Mouse (Mus musculus) heart, embryonic 15.5 days (tissue): ENCODE results near the gene Lmo1. TPM values are rescaled to one million over a fixed set of nuclear protein-coding genes. Genes with fewer than 3 reads are reported as not detected.

Source experiments
- ATAC-seq: fragments of 200-750 bp; cut with Nextera tagmentation; replicated peaks from 2 replicates; pipeline ENCODE4 v1.8.0; 2017; ENCODE audit warnings: low read depth, moderate TSS enrichment; ENCODE audit not compliant: insufficient number of reproducible peaks, insufficient read depth, low FRiP score
- H3K27ac ChIP-seq: fragments of 300-500 bp; sonication (generic); 2 replicates; pipeline ENCODE4 v1.5.1; 2015; ENCODE audit warnings: mild to moderate bottlenecking, inconsistent platforms
- H3K27me3 ChIP-seq: fragments of 300-500 bp; sonication (generic); 2 replicates; pipeline ENCODE4 v1.6.1; 2015; ENCODE audit warnings: inconsistent platforms
- H3K36me3 ChIP-seq: fragments of 300-500 bp; sonication (generic); 2 replicates; pipeline ENCODE4 v1.6.1; 2015; ENCODE audit warnings: mild to moderate bottlenecking, inconsistent platforms
- H3K4me1 ChIP-seq: fragments of 300-500 bp; sonication (generic); replicated peaks from 2 replicates; pipeline ENCODE4 v1.6.1; 2015; ENCODE audit warnings: inconsistent platforms
- H3K4me2 ChIP-seq: fragments of 300-500 bp; sonication (generic); 2 replicates; pipeline ENCODE4 v1.6.1; 2015; ENCODE audit warnings: inconsistent platforms, mild to moderate bottlenecking, moderate library complexity
- H3K4me3 ChIP-seq: fragments of 300-500 bp; sonication (generic); 2 replicates; pipeline ENCODE4 v1.5.1; 2015; ENCODE audit warnings: mild to moderate bottlenecking, inconsistent platforms
- H3K9ac ChIP-seq: fragments of 300-500 bp; sonication (generic); 2 replicates; pipeline ENCODE4 v1.6.1; 2015; ENCODE audit warnings: mild to moderate bottlenecking, inconsistent platforms
- H3K9me3 ChIP-seq: fragments of 300-500 bp; sonication (generic); replicated peaks from 2 replicates; pipeline ENCODE4 v1.6.1; 2016; ENCODE audit warnings: inconsistent platforms
- WGBS: fragments of 180-500 bp; shearing (Covaris S2); methylation state at CpG from one replicate; pipeline ENCODE4 v1.1.7; 2015; ENCODE audit warnings: mixed read lengths; 5-methylcytosine and 5-hydroxymethylcytosine counted together
- polyA plus RNA-seq: library from polyadenylated mRNA; unstranded; fragments of >200 nt; fragmentation: Nextera tagmentation; extraction: Ambion mirVana; gene quantifications from 2 replicates; pipeline ENCODE4 v1.2.1, GENCODE M21; 2015

The Lmo1 gene
- polyA plus RNA-seq, 1 experiment from 2014 or later: 2.4 TPM

- no peak overlapping the region for H3K27ac ChIP-seq
- no peak for ATAC-seq
- H3K4me1 ChIP-seq: no peaks in the 10 kb centered on the region
- H3K4me2 ChIP-seq: no peak overlapping the region
- 73% methylated on average over 3 of the region's 3 CpGs for WGBS
- H3K9me3 ChIP-seq: no peaks in the 10 kb centered on the region
- no peak overlapping the region for H3K4me3 ChIP-seq
- H3K27me3 ChIP-seq: 0 out of 2 replicates have a peak, but pooled peaks cover 3% of the 10 kb centered on the region
- no peak overlapping the region for H3K9ac ChIP-seq
- H3K36me3 ChIP-seq: no peaks in the 10 kb centered on the region
These were observed 22.2 kb upstream of the Lmo1 start for GRCm38 (mm10) chr7:109197161-109197650.

- Histone ChIP-seq H3K9me3 (no peaks in the 10 kb centered on the region), H3K4me2 (no peak overlapping the region), H3K4me1 (peaks cover 5% of the 10 kb centered on the region), H3K27me3 (0 out of 2 replicates have a peak, but pooled peaks cover 3% of the 10 kb centered on the region), H3K4me3 (no peak overlapping the region), H3K27ac (no peak overlapping the region), H3K9ac (no peak overlapping the region), H3K36me3 (no peaks in the 10 kb centered on the region)
- 55% methylated on average over 11 of the region's 11 CpGs for WGBS
- no peak for ATAC-seq
These were observed 21.5 kb upstream of the Lmo1 start for GRCm38 (mm10) chr7:109196399-109197082.

- Histone ChIP-seq H3K9me3 (no peaks in the 10 kb centered on the region), H3K4me1 (peaks cover 9% of the 10 kb centered on the region), H3K9ac (no peak overlapping the region), H3K27ac (no peak overlapping the region), H3K4me2 (no peak overlapping the region), H3K36me3 (no peaks in the 10 kb centered on the region), H3K27me3 (0 out of 2 replicates have a peak, but pooled peaks cover 3% of the 10 kb centered on the region), H3K4me3 (no peak overlapping the region)
- ATAC-seq: no peak
- WGBS: 66% methylated on average over 6 of the region's 6 CpGs
These were observed 21.0 kb upstream of the Lmo1 start for GRCm38 (mm10) chr7:109195982-109196381.

GRCm38 (mm10) chr7:109194850-109195249 lies 19.8 kb upstream of the Lmo1 start:
- WGBS: 89% methylated on average over 1 of the region's 1 CpGs
- no peak for ATAC-seq
- H3K4me2 ChIP-seq: no peak overlapping the region
- no peaks in the 10 kb centered on the region for H3K9me3 ChIP-seq
- H3K27me3 ChIP-seq: 0 out of 2 replicates have a peak, but pooled peaks cover 3% of the 10 kb centered on the region
- no peaks in the 10 kb centered on the region for H3K36me3 ChIP-seq
- H3K4me1 ChIP-seq: peaks cover 18% of the 10 kb centered on the region
- H3K27ac ChIP-seq: no peak overlapping the region
- H3K9ac ChIP-seq: no peak overlapping the region
- H3K4me3 ChIP-seq: no peak overlapping the region

GRCm38 (mm10) chr7:109187244-109188035 lies 12.4 kb upstream of the Lmo1 start:
- no peak; the same call in 1 of the 2 replicates for ATAC-seq
- no peak overlapping the region for H3K27ac ChIP-seq
- H3K9me3 ChIP-seq: no peaks in the 10 kb centered on the region
- no peak overlapping the region for H3K9ac ChIP-seq
- H3K4me1 ChIP-seq: peaks cover 20% of the 10 kb centered on the region
- WGBS: 62% methylated on average over 6 of the region's 6 CpGs
- no peaks in the 10 kb centered on the region for H3K36me3 ChIP-seq
- no peaks in the 10 kb centered on the region for H3K27me3 ChIP-seq
- H3K4me2 ChIP-seq: no peak overlapping the region
- no peak overlapping the region for H3K4me3 ChIP-seq

- WGBS: 93% methylated on average over 2 of the region's 2 CpGs
These were observed 11.0 kb upstream of the Lmo1 start for GRCm38 (mm10) chr7:109185975-109186374.

GRCm38 (mm10) chr7:109185564-109185963 lies 10.6 kb upstream of the Lmo1 start:
- Histone ChIP-seq H3K4me1 (peaks cover 7% of the 10 kb centered on the region), H3K27ac (no peak overlapping the region), H3K27me3 (no peaks in the 10 kb centered on the region), H3K4me3 (no peak overlapping the region), H3K9ac (no peak overlapping the region), H3K9me3 (no peaks in the 10 kb centered on the region), H3K36me3 (no peaks in the 10 kb centered on the region), H3K4me2 (no peak overlapping the region)
- ATAC-seq: no peak
- 69% methylated on average over 5 of the region's 5 CpGs for WGBS

More at GRCm38 (mm10) chr7:109185975-109186374, 11.0 kb upstream of the Lmo1 start:
- no peaks in the 10 kb centered on the region for H3K36me3 ChIP-seq
- H3K4me3 ChIP-seq: no peak overlapping the region
- no peak for ATAC-seq
- H3K27me3 ChIP-seq: no peaks in the 10 kb centered on the region
- no peaks in the 10 kb centered on the region for H3K9me3 ChIP-seq
- H3K4me2 ChIP-seq: no peak overlapping the region
- H3K27ac ChIP-seq: no peak overlapping the region
- H3K9ac ChIP-seq: no peak overlapping the region
- H3K4me1 ChIP-seq: peaks cover 11% of the 10 kb centered on the region

GRCm38 (mm10) chr7:109176688-109177087 lies 1.7 kb upstream of the Lmo1 start:
- ATAC-seq: no peak
- Histone ChIP-seq H3K27ac (no peak overlapping the region), H3K9me3 (no peaks in the 10 kb centered on the region), H3K36me3 (no peaks in the 10 kb centered on the region), H3K4me2 (no peak overlapping the region), H3K27me3 (peaks cover 57% of the 10 kb centered on the region), H3K9ac (no peak overlapping the region), H3K4me3 (no peak overlapping the region), H3K4me1 (peaks cover 14% of the 10 kb centered on the region)
- WGBS: 66% methylated on average over 3 of the region's 3 CpGs

- 30% methylated on average over 13 of the region's 13 CpGs for WGBS
- H3K4me2 ChIP-seq: peak overlapping the region; percentile 96
- H3K27me3 ChIP-seq: peaks cover 63% of the 10 kb centered on the region
- no peak overlapping the region for H3K27ac ChIP-seq
- no peak for ATAC-seq
- H3K9ac ChIP-seq: no peak overlapping the region
- H3K36me3 ChIP-seq: no peaks in the 10 kb centered on the region
- peak overlapping the region; percentile 62 for H3K4me3 ChIP-seq
- H3K9me3 ChIP-seq: no peaks in the 10 kb centered on the region
- H3K4me1 ChIP-seq: peaks cover 14% of the 10 kb centered on the region
These were observed 941 bp upstream of the Lmo1 start for GRCm38 (mm10) chr7:109175670-109176625.

- 0 out of 2 replicates have a peak, but pooled peaks have one; percentile 7 for ATAC-seq
- peak overlapping the region; percentile 96 for H3K4me2 ChIP-seq
These were observed 564 bp downstream of the Lmo1 start for GRCm38 (mm10) chr7:109174337-109174948.

More at GRCm38 (mm10) chr7:109174337-109174948, 564 bp downstream of the Lmo1 start:
- Histone ChIP-seq H3K4me3 (peak overlapping the region; percentile 62), H3K9ac (peak overlapping the region; percentile 55), H3K27me3 (peaks cover 69% of the 10 kb centered on the region), H3K9me3 (no peaks in the 10 kb centered on the region), H3K4me1 (peaks cover 23% of the 10 kb centered on the region), H3K36me3 (no peaks in the 10 kb centered on the region), H3K27ac (no peak overlapping the region)
- 6% methylated on average over 31 of the region's 31 CpGs for WGBS
